Mouse (Mus musculus): ENCODE results near the gene Pfkfb4. TPM values are rescaled to one million over a fixed set of nuclear protein-coding genes. Genes with fewer than 3 reads are reported as not detected.
A peak's percentile ranks its signal among the peaks of the same experiment; 100 is the strongest.

Gene Pfkfb4
- polyA plus RNA-seq, 1 experiment from 2014 or later, result 4.4 TPM

DNA sequence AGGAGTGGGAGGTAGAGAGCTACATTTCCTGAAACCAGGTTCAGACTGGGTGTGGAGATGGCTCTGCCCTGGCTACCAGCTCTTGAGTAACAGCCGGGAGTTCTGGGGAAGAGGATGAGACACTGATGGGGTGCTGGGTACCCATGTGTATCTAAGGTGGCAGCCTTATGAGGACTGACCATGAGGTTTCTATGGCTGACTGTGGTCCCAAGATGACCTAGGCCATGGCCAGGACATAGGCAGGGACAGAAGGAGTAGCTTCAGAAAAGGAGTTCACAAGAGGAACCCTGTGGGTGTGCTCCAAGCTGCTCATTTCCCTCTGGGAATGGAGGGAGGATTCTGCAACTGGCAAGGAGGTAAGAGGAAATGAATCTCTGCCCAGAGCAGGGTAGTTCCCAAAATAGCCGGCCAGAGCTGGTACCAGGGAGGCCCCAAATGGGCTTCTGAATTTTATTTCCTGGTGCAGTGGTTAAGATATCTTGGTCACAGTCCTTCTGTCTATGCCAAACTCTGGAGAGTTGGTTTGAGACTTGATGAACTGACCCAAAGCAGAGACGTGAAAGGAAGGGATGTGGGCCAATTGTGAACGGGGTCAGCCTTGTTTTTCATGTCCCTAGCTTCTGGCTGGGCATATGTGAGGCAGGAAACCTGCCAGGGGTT, 1.6 kb upstream of the Pfkfb4 start:
- no peaks in the 10 kb centered on the region for H3K36me3 ChIP-seq (ENCODE audit: control insufficient read depth, insufficient read depth)
- WGBS (ENCODE audit: insufficient replicate concordance), result 57% methylated on average over 4 of the region's 4 CpGs
- H3K9me3 ChIP-seq (replicated peaks; ENCODE audit: control insufficient read depth, low read length), result no peaks in the 10 kb centered on the region
- H3K4me2 ChIP-seq (ENCODE audit: low read depth, low read length), result no peak overlapping the region
- no peak overlapping the region for H3K27ac ChIP-seq (ENCODE audit: low read length)
- ATAC-seq (ENCODE audit: low read depth), result no peak
- H3K27me3 ChIP-seq (ENCODE audit: control insufficient read depth, insufficient read depth, low read depth, low read length), result no peaks in the 10 kb centered on the region
- H3K4me1 ChIP-seq (ENCODE audit: control insufficient read depth, low read depth, low read length), result peaks cover 22% of the 10 kb centered on the region
- no peak overlapping the region for H3K9ac ChIP-seq (ENCODE audit: low read depth, low read length)
- H3K4me3 ChIP-seq (ENCODE audit: low read depth, low read length), result no peak overlapping the region

DNA sequence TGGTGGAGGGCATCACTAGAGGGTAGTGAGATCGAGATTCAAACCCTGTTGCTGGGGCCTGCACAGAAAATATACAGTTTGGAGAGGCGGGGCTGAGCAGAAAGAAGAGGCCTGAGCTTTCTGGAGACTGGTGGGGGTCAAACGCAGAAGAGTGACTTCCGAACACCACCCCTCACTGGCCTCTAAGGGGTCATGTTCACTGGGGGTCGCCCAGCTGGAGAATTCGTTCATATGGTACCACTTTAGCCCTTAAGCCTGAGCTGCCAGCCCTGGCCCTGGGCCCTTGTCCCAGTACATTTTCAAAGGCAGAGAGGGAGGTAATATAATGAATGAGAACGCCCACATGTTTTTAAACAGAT, 1.1 kb upstream of the Pfkfb4 start:
- Histone ChIP-seq H3K4me2 (ENCODE audit: low read depth, low read length) (no peak overlapping the region), H3K9me3 (replicated peaks; ENCODE audit: control insufficient read depth, low read length) (no peaks in the 10 kb centered on the region), H3K4me1 (ENCODE audit: control insufficient read depth, low read depth, low read length) (peaks cover 24% of the 10 kb centered on the region), H3K4me3 (ENCODE audit: low read depth, low read length) (no peak overlapping the region), H3K36me3 (ENCODE audit: control insufficient read depth, insufficient read depth) (no peaks in the 10 kb centered on the region), H3K9ac (ENCODE audit: low read depth, low read length) (no peak overlapping the region), H3K27me3 (ENCODE audit: control insufficient read depth, insufficient read depth, low read depth, low read length) (no peaks in the 10 kb centered on the region), H3K27ac (ENCODE audit: low read length) (no peak overlapping the region)
- ATAC-seq (ENCODE audit: low read depth), result no peak
- WGBS (ENCODE audit: insufficient replicate concordance), result 67% methylated on average over 7 of the region's 7 CpGs

DNA sequence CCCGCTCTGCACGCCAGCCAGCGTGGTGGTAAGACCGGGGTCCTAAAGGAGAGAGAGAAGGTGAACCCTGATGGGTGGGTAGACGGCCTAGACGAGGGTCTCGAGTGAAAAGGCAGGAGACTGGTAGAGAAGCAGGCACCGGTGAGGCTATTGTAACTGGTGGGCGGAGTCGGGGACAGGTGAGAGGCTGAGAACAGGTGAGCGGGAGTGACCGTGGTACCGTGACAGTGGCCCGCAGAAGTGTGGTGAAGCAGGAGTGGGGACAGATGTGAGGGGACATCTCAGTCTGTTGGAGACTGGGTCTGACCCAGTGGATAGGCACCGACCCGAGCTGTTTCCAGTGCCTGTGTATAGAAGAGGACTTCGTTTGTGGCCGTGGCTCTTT, 499 bp downstream of the Pfkfb4 start:
- H3K9ac ChIP-seq (ENCODE audit: low read depth, low read length), result peak overlapping the region; percentile 53; the same call in 1 of the 2 replicates
- H3K4me2 ChIP-seq (ENCODE audit: low read depth, low read length), result peak overlapping the region; percentile 90
- peak overlapping the region; percentile 66 for H3K4me3 ChIP-seq (ENCODE audit: low read depth, low read length)
- 0 out of 2 replicates have a peak overlapping the region, but pooled peaks have one; percentile 18 for H3K27ac ChIP-seq (ENCODE audit: low read length)
- no peak for ATAC-seq (ENCODE audit: low read depth)
- 18% methylated on average over 18 of the region's 18 CpGs for WGBS (ENCODE audit: insufficient replicate concordance)
- H3K27me3 ChIP-seq (ENCODE audit: control insufficient read depth, insufficient read depth, low read depth, low read length), result no peaks in the 10 kb centered on the region
- no peaks in the 10 kb centered on the region for H3K36me3 ChIP-seq (ENCODE audit: control insufficient read depth, insufficient read depth)
- peaks cover 31% of the 10 kb centered on the region for H3K4me1 ChIP-seq (ENCODE audit: control insufficient read depth, low read depth, low read length)
- H3K9me3 ChIP-seq (replicated peaks; ENCODE audit: control insufficient read depth, low read length), result no peaks in the 10 kb centered on the region

DNA sequence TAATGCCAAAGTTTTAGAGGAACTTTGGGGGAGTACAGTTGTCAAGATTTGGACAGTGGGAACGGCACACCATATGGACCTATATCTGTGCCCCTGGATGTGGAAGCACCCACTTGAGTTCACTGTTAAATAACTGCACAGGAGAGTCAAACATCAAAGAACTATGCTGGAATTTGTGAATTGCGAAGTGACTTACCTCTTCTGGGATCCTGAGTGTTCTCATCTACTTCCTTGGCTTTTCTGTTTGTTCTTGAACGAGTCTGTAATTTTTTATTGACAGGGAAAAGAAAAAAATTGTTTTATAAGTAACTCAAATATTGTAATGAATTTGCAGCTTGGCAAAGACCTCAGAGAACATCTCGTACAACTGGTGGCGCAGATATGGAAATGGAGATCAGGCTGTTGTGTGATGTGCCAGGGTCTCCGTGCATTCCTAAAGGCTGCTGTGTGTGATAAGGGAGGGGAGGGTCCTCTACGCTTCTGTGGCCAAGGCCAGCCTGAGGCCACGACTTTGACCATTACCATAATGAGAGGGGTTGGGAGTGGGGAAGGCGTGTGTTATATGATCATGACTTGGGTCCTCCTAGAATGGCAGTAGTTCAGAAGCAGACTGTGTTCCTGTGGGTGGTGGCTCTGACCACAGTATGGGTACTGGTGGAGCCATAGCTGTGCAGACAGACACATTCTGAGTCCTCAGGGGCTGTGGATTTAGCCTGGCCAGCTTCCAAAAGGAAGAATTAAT, 1.2 kb downstream of the Pfkfb4 start:
- Histone ChIP-seq H3K36me3 (ENCODE audit: control insufficient read depth, insufficient read depth) (no peaks in the 10 kb centered on the region), H3K4me2 (ENCODE audit: low read depth, low read length) (peak overlapping the region; percentile 90), H3K4me3 (ENCODE audit: low read depth, low read length) (peak overlapping the region; percentile 66), H3K9me3 (replicated peaks; ENCODE audit: control insufficient read depth, low read length) (no peaks in the 10 kb centered on the region), H3K4me1 (ENCODE audit: control insufficient read depth, low read depth, low read length) (peaks cover 29% of the 10 kb centered on the region), H3K27ac (ENCODE audit: low read length) (no peak overlapping the region), H3K27me3 (ENCODE audit: control insufficient read depth, insufficient read depth, low read depth, low read length) (no peaks in the 10 kb centered on the region), H3K9ac (ENCODE audit: low read depth, low read length) (no peak overlapping the region)
- ATAC-seq (ENCODE audit: low read depth), result no peak
- 45% methylated on average over 9 of the region's 9 CpGs for WGBS (ENCODE audit: insufficient replicate concordance)

DNA sequence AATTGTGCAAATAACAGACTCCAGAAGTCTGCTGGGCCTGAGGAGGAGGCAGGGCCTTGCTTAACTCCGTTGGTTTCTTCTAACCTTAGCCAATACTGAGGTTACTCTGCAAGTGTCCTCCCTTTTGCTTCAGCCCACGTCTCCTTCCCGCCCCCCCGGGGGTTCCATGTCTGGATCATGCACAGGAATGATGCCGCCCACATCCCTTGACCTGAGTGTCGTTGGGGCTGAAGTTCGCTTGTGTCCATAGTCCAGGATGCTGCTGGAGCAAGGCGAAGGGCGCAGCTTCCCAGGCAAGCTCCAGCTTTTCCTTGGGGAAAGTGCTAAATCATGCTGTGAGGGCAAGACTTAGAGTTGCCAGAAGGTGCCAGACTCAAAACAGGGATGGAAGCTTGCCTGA, 4.8 kb downstream of the Pfkfb4 start:
- Histone ChIP-seq H3K4me1 (ENCODE audit: control insufficient read depth, low read depth, low read length) (peaks cover 18% of the 10 kb centered on the region), H3K9ac (ENCODE audit: low read depth, low read length) (no peak overlapping the region), H3K9me3 (replicated peaks; ENCODE audit: control insufficient read depth, low read length) (no peaks in the 10 kb centered on the region), H3K36me3 (ENCODE audit: control insufficient read depth, insufficient read depth) (no peaks in the 10 kb centered on the region), H3K27ac (ENCODE audit: low read length) (0 out of 2 replicates have a peak overlapping the region, but pooled peaks have one; percentile 5), H3K4me2 (ENCODE audit: low read depth, low read length) (peak overlapping the region; percentile 1; the same call in 1 of the 2 replicates), H3K4me3 (ENCODE audit: low read depth, low read length) (no peak overlapping the region), H3K27me3 (ENCODE audit: control insufficient read depth, insufficient read depth, low read depth, low read length) (no peaks in the 10 kb centered on the region)
- 64% methylated on average over 9 of the region's 9 CpGs for WGBS (ENCODE audit: insufficient replicate concordance)
- no peak for ATAC-seq (ENCODE audit: low read depth)

DNA sequence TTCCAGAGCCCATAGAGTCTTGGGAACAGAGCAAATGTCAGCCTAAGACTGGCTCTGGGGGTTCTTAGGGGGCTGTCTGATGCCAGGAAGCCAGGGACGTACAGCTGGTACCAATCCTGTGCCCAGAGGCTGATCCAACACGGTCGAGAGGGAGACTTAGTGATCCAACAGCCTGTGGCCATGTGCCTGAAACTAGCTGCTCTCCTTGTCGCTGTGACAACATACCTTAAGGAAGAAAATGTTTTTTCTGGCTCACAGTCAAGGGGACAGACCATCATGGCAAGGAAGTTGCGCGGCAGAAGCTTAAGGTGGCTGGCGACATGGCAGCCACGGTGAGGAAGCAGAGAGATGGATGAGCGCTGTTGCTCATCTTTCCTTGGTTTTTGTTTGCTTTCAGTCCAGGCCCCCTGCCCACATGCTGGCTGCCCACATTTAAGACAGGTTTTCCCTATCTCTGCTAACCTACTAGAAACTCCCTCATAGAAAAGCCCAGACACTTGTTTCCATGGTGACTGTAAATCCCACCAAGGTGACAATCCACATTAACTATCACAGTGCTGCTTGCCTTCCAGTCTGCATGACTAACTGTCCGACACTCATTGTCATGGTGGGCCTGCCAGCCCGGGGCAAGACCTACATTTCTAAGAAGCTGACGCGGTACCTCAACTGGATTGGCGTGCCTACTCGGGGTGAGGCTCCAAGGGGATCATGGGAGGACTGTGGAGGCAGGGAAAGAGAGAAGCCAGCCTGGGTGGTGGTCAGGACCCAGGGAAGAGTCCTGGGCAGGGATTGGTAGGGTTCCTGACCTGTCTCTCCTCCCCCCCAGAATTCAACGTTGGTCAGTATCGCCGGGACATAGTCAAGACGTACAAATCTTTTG, 6.9 kb downstream of the Pfkfb4 start:
- no peak for ATAC-seq (ENCODE audit: low read depth)
- H3K36me3 ChIP-seq (ENCODE audit: control insufficient read depth, insufficient read depth), result no peaks in the 10 kb centered on the region
- H3K27me3 ChIP-seq (ENCODE audit: control insufficient read depth, insufficient read depth, low read depth, low read length), result no peaks in the 10 kb centered on the region
- H3K27ac ChIP-seq (ENCODE audit: low read length), result peak overlapping the region; percentile 51; the same call in 1 of the 2 replicates
- no peaks in the 10 kb centered on the region for H3K9me3 ChIP-seq (replicated peaks; ENCODE audit: control insufficient read depth, low read length)
- H3K4me2 ChIP-seq (ENCODE audit: low read depth, low read length), result no peak overlapping the region
- no peak overlapping the region for H3K4me3 ChIP-seq (ENCODE audit: low read depth, low read length)
- H3K4me1 ChIP-seq (ENCODE audit: control insufficient read depth, low read depth, low read length), result peaks cover 9% of the 10 kb centered on the region
- H3K9ac ChIP-seq (ENCODE audit: low read depth, low read length), result no peak overlapping the region
- WGBS (ENCODE audit: insufficient replicate concordance), result 59% methylated on average over 19 of the region's 19 CpGs

DNA sequence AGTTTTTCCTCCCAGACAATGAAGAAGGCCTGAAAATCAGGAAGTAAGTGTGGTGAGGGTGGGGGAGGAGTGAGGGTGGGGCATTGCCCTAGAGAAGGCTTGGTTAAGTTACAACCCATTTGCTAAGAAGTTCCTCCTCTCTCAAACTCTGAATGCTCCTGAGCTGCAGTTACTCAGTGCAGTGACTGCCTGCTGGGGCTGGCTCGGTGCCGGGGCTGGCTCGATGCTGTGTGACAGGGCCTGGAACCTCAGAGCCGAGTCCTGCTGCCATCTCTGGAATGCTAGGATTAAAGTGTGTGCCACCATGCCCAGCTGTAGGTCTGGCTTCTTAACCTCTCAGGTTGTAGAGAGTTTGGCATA, 7.6 kb downstream of the Pfkfb4 start:
- Histone ChIP-seq H3K9me3 (replicated peaks; ENCODE audit: control insufficient read depth, low read length) (no peaks in the 10 kb centered on the region), H3K36me3 (ENCODE audit: control insufficient read depth, insufficient read depth) (no peaks in the 10 kb centered on the region), H3K4me3 (ENCODE audit: low read depth, low read length) (no peak overlapping the region), H3K27me3 (ENCODE audit: control insufficient read depth, insufficient read depth, low read depth, low read length) (no peaks in the 10 kb centered on the region), H3K4me1 (ENCODE audit: control insufficient read depth, low read depth, low read length) (peaks cover 9% of the 10 kb centered on the region), H3K4me2 (ENCODE audit: low read depth, low read length) (no peak overlapping the region), H3K27ac (ENCODE audit: low read length) (peak overlapping the region; percentile 51; the same call in 1 of the 2 replicates), H3K9ac (ENCODE audit: low read depth, low read length) (no peak overlapping the region)
- ATAC-seq (ENCODE audit: low read depth), result peak; percentile 26; the same call in 1 of the 2 replicates
- WGBS (ENCODE audit: insufficient replicate concordance), result 21% methylated on average over 4 of the region's 4 CpGs

DNA sequence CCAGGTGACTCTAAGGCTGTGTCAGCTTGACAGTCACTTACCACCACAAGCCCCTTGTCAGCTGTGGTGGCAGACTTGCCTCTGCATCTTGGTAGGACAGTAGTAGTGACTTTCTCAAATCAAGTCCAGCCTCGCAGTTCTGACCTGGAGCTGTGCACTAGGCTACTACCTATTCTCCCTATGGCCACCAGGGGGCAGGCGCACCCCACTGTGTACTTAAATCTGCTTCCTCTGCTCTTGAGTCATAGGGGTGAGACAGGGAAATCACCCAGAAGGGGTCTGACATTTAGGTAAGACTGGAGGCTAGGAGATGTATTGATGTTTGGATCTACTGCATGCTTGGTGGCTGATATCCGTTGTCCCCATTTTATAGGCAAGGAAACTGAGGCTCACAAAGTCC, 9.1 kb downstream of the Pfkfb4 start:
- H3K27ac ChIP-seq (ENCODE audit: low read length), result no peak overlapping the region
- H3K36me3 ChIP-seq (ENCODE audit: control insufficient read depth, insufficient read depth), result no peaks in the 10 kb centered on the region
- H3K4me1 ChIP-seq (ENCODE audit: control insufficient read depth, low read depth, low read length), result peaks cover 4% of the 10 kb centered on the region
- no peaks in the 10 kb centered on the region for H3K27me3 ChIP-seq (ENCODE audit: control insufficient read depth, insufficient read depth, low read depth, low read length)
- no peak overlapping the region for H3K9ac ChIP-seq (ENCODE audit: low read depth, low read length)
- peak; percentile 31; the same call in 1 of the 2 replicates for ATAC-seq (ENCODE audit: low read depth)
- H3K4me3 ChIP-seq (ENCODE audit: low read depth, low read length), result no peak overlapping the region
- 6% methylated on average over 3 of the region's 3 CpGs for WGBS (ENCODE audit: insufficient replicate concordance)
- H3K9me3 ChIP-seq (replicated peaks; ENCODE audit: control insufficient read depth, low read length), result no peaks in the 10 kb centered on the region
- no peak overlapping the region for H3K4me2 ChIP-seq (ENCODE audit: low read depth, low read length)
